In genomic region chr13:52249492-52249891, GRCm38 (mm10) we compare ENCODE assay signal across 17 mouse cellular contexts.
"Had no signal": no experiment of that assay in that cellular context is flagged by ENCODE, and none has a peak within 500 bp of the region (broad histone marks: within the 10 kb centered on the region; RNA-seq: fewer than 3 reads in every experiment).

No protein-coding gene starts in this region.

- H3K9ac ChIP-seq: liver, embryonic 15.5 days; liver, postnatal 0 days; lung, embryonic 15.5 days; midbrain, embryonic 12.5 days; neural tube, embryonic 12.5 days; stomach, embryonic 15.5 days had no signal

- H3K4me2 ChIP-seq: liver, embryonic 15.5 days; lung, embryonic 15.5 days; midbrain, embryonic 12.5 days; neural tube, embryonic 12.5 days; stomach, embryonic 15.5 days had no signal

- H3K4me1 ChIP-seq: midbrain, embryonic 12.5 days; neural tube, embryonic 12.5 days; stomach, embryonic 15.5 days had no signal

- H3K27me3 ChIP-seq: liver, embryonic 15.5 days; lung, embryonic 15.5 days; megakaryocyte, embryonic 14.5 days; neural tube, embryonic 12.5 days; stomach, embryonic 15.5 days had no signal

- H3K4me3 ChIP-seq: liver, embryonic 15.5 days; lung, embryonic 15.5 days; midbrain, embryonic 12.5 days; neural tube, embryonic 12.5 days; stomach, embryonic 15.5 days had no signal

- DNase-seq: liver, postnatal 0 days; lung, adult 2 months; lung, postnatal 10 days; midbrain, embryonic 14.5 days; right cerebral cortex, postnatal 14 days; thymus, adult 2 months; thymus, postnatal 25 days; thymus, postnatal 4 days had no signal

- ATAC-seq: liver, postnatal 0 days; midbrain, embryonic 16.5 days had no signal

- H3K36me3 ChIP-seq: liver, embryonic 15.5 days; lung, embryonic 15.5 days; midbrain, embryonic 12.5 days; neural tube, embryonic 12.5 days; stomach, embryonic 15.5 days had no signal

- H3K9me3 ChIP-seq: liver, embryonic 15.5 days; lung, embryonic 15.5 days; megakaryocyte, embryonic 14.5 days; midbrain, embryonic 12.5 days; neural tube, embryonic 12.5 days; stomach, embryonic 15.5 days had no signal

- H3K27ac ChIP-seq: liver, embryonic 15.5 days; lung, embryonic 15.5 days; macrophage; midbrain, embryonic 12.5 days; neural tube, embryonic 12.5 days; stomach, embryonic 15.5 days; stomach, postnatal 0 days had no signal
